Mouse (Mus musculus) neutrophil, adult 5-6 weeks (primary cell): ENCODE measurements around the gene Olfr332. TPM values are rescaled to one million over a fixed set of nuclear protein-coding genes. Genes with fewer than 3 reads are reported as not detected.
"Not testable (repeated sequence)": the region's sequence is repeated elsewhere in the genome, so short reads cannot be mapped to it uniquely, and the experiment has no call there.

Experiments
- ATAC-seq: fragments of 151-379, 151-347 bp; 2 replicates; pipeline ENCODE4 v1.8.0; 2017; ENCODE audit warnings: mild to moderate bottlenecking, moderate TSS enrichment; ENCODE audit not compliant: insufficient number of reproducible peaks, poor library complexity, low FRiP score, severe bottlenecking; ENCODE audit errors: extremely low read depth
- total RNA-seq: library from RNA; stranded (forward); fragments of 200-1000 nt; gene quantifications from 2 replicates; pipeline ENCODE4 v1.2.3, GENCODE M21; 2017

Gene Olfr332
- total RNA-seq, result not detected in 2 replicates

DNA sequence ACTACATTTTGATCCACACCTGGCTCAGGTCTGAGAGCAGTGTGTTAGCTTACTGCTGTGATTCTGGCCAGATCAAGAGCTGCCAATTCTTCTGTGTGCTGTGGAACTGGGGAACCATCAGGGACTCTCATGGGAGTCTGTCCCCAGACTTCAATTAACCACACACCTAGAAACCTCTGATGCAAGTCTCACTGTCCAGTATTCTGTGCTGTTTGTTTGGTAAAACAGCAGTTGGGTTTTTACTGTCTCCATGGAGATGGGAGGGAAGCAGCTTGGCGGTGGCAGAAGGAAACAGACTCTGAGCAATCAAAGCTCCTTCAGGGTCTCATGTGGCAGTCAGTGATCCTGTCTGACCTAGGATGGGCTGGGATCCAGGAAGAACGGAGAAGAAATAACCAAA is at the start of gene Olfr332:
Olfr332 (minus strand) TSS at position 101 of the 400 bp plus-strand sequence.
- no peak for ATAC-seq

DNA sequence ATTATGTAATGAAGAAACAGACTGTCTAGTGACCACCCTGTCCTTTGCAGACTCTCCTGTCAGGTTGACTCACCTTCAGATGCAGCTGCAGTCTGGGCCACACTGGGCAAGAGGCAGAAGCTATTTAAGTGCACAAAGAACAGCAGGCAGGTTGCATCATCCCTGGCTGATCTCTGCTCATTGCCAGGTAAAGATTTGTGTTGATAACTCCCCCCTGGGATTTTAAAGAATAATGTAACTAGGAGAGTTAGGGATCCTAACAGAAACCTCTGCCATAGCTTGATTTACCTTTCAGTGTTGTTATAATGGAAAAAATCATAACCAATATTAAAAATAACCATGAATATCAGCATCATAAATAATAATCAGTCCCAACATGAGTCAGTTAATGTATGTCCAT is 42.4 kb upstream of the Olfr332 start, which contains the start of gene Olfr330:
Olfr330 (minus strand) TSS at position 101 of the 400 bp plus-strand sequence.
- not testable (repeated sequence) for ATAC-seq

DNA sequence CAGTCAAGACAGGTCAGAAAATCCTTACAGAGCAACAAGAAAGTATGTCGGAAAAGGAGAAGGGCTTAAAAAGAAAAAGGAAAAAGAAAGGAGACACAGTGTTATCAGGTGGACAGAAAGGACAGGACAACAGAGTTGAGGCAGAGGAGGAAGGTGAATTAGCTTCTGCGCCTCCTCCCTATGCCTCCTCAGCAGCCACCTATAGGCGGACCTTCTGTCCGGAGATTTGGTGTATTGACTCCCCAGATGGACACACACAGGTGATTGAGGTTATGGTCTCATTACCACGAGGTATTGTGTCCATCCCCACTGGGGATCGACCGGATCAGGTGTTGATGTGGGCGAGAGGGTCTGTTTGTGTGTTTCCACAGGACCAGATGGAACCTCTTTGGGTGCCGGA is 27.4 kb upstream of the Olfr332 start:
- ATAC-seq, result not testable (repeated sequence)

DNA sequence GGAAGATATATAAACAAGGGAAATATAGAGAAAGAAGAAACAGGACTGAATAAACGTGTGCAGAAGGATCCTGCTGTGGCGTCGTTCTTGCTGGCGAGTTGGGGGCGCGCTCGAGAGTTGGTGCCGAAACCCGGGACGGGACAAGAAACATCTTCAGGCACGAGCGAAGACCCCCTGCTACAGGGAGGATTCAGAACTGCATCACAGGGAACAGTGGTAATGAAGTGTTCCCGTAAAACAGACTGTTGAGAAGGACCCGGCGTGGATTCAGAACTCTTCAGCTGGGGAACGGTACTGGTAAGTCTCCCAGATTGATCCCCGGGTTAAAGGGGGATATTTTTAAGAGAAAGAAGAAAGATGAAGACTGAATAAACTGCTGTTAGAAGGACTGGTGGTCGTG is 26.6 kb upstream of the Olfr332 start:
- not testable (repeated sequence) for ATAC-seq

DNA sequence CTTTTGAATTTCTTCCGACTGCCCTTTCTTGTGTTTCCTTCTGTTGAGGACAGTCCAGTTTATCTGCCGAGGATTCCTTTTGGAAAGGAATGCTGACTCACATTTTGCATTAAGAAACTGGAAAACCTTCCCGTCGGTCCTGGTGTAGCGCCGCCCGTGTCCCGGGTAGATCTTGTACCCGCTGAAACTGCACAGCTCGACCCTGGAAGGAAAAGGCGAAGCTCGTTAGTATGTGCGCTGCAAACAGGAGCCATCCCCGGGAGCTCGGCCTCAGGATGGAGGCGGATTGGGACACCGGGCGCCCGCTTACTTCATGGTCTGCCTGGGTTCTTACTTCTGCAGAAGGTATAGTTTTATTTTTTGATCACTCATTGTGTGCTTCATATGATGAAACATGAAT is 16.7 kb upstream of the Olfr332 start:
- ATAC-seq, result 0 out of 2 replicates have a peak, but pooled peaks have one; percentile 26

DNA sequence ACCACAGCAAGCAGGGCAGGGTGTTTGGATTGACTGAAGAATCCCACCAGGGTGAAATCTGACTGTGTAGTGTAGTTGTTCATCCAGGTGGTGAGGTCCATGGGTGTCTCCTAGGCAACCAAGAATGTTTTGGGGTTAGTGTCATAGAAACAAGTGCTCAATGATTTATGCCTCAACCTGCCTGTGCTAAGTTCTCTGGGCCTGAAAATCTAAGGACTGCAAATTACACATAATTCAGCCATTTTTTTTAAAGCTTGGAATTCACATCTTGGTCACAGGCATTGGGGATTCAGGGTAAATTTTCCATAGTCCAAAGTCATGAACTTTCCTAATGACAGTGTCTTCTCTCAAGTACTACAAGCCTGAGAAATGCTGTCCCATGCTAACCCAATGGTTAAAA is 10.1 kb upstream of the Olfr332 start, which contains the start of gene Olfr331:
Olfr331 (minus strand) TSS at position 101 of the 400 bp plus-strand sequence.
- ATAC-seq, result not testable (repeated sequence)

- ATAC-seq, result no peak
Measured at GRCm38 (mm10) chr11:58499290-58499689, 6.9 kb upstream of the Olfr332 start.

- no peak for ATAC-seq
Measured at GRCm38 (mm10) chr11:58498761-58499160, 6.4 kb upstream of the Olfr332 start.

DNA sequence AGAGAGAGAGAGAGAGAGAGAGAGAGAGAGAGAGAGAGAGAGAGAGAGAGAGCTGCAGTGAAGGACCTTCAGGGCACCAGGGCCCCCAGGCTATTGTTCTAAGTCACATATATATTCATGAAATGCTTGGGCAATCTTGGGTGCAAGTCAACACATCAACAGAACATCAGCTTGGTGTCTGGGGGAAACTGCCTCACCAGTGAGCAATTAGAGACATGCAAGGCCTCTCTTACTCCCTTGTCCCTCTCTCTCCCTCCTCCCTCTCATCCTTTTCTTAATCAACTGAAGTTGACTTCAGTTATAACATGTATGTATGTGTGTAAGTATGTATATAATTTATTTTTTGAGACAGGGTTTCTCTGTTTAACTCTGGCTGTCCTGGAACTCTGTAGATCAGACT is 30.2 kb downstream of the Olfr332 start, which contains the start of gene Olfr30:
Olfr30 (minus strand) TSS at position 101 of the 400 bp plus-strand sequence.
- no peak for ATAC-seq

- ATAC-seq, result no peak
Measured at GRCm38 (mm10) chr11:58453592-58453991, 38.8 kb downstream of the Olfr332 start.

DNA sequence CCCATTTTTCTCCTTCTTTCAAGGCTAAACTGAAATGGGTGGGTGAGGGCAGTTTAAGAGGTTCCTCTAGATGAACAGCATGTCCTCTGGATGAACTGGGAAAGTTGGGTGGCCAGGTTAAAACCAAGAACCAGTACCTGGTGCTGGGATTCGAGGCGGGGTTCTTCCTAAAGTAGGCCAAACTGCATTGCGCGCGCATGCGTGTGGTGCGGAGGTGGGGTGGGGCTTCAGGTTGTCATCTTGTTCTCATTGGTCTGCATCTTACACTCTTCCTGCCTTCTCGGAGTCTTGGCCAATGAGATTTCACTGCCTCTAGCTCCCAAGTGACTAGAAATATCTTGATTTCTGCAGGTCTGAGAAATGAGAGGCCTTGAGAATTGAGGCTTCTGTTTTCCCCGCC is 39.6 kb downstream of the Olfr332 start, which contains the start of gene Lypd9:
Lypd9 (minus strand) TSS at position 165 of the 400 bp plus-strand sequence.
- no peak for ATAC-seq

Other genes starting within 250 kb of the Olfr332 start
- 0.98 TPM in 1 of 2 replicates, not detected in the other for gene 4930438A08Rik, start 217.8 kb downstream of the Olfr332 start, total RNA-seq
- gene Zfp692, start 185.5 kb downstream of the Olfr332 start, total RNA-seq, result 18.3 and 21.7 TPM in 2 replicates
- 27.3 and 36.1 TPM in 2 replicates for gene Zfp672, start 162.2 kb downstream of the Olfr332 start, total RNA-seq
- gene Sh3bp5l, start 161.8 kb downstream of the Olfr332 start, total RNA-seq, result 20.5 and 34.0 TPM in 2 replicates
- gene Lypd8, start 113.5 kb downstream of the Olfr332 start, total RNA-seq, result not detected in 2 replicates
- gene 1810065E05Rik, start 71.4 kb downstream of the Olfr332 start, total RNA-seq, result not detected in 2 replicates
- gene Gm12253, start 60.0 kb downstream of the Olfr332 start, total RNA-seq, result not detected in 2 replicates
- gene Lypd9, start 39.6 kb downstream of the Olfr332 start, total RNA-seq, result not detected in 2 replicates
- not detected in 2 replicates for gene Olfr30, start 30.3 kb downstream of the Olfr332 start, total RNA-seq
- gene Olfr331, start 10.0 kb upstream of the Olfr332 start, total RNA-seq, result not detected in 2 replicates
- not detected in 2 replicates for gene Olfr330, start 42.3 kb upstream of the Olfr332 start, total RNA-seq
- not detected in 2 replicates for gene Olfr329-ps, start 53.9 kb upstream of the Olfr332 start, total RNA-seq
- gene Olfr328, start 63.1 kb upstream of the Olfr332 start, total RNA-seq, result 0.12 TPM in 1 of 2 replicates, not detected in the other
- not detected in 2 replicates for gene Olfr224, start 78.0 kb upstream of the Olfr332 start, total RNA-seq
- gene Olfr325, start 85.2 kb upstream of the Olfr332 start, total RNA-seq, result not detected in 2 replicates
- not detected in 2 replicates for gene Olfr324, start 102.6 kb upstream of the Olfr332 start, total RNA-seq
- gene 2210407C18Rik, start 123.5 kb upstream of the Olfr332 start, total RNA-seq, result not detected in 2 replicates
- gene Olfr323, start 137.9 kb upstream of the Olfr332 start, total RNA-seq, result not detected in 2 replicates
- gene Trim58, start 147.9 kb upstream of the Olfr332 start, total RNA-seq, result 0.35 and 0.49 TPM in 2 replicates
- gene Olfr322, start 166.2 kb upstream of the Olfr332 start, total RNA-seq, result not detected in 2 replicates
- gene Olfr320, start 188.5 kb upstream of the Olfr332 start, total RNA-seq, result not detected in 2 replicates
- gene Olfr319, start 206.6 kb upstream of the Olfr332 start, total RNA-seq, result not detected in 2 replicates
- gene Olfr318, start 231.5 kb upstream of the Olfr332 start, total RNA-seq, result 0.23 TPM in 1 of 2 replicates, not detected in the other
- gene Olfr317, start 246.7 kb upstream of the Olfr332 start, total RNA-seq, result not detected in 2 replicates